Mouse (Mus musculus): Measurements from ENCODE around the gene Mnt. TPM values are rescaled to one million over a fixed set of nuclear protein-coding genes. Genes with fewer than 3 reads are reported as not detected.

Gene Mnt
- polyA plus RNA-seq, 1 experiment from 2014 or later, result 3.0 TPM

DNA sequence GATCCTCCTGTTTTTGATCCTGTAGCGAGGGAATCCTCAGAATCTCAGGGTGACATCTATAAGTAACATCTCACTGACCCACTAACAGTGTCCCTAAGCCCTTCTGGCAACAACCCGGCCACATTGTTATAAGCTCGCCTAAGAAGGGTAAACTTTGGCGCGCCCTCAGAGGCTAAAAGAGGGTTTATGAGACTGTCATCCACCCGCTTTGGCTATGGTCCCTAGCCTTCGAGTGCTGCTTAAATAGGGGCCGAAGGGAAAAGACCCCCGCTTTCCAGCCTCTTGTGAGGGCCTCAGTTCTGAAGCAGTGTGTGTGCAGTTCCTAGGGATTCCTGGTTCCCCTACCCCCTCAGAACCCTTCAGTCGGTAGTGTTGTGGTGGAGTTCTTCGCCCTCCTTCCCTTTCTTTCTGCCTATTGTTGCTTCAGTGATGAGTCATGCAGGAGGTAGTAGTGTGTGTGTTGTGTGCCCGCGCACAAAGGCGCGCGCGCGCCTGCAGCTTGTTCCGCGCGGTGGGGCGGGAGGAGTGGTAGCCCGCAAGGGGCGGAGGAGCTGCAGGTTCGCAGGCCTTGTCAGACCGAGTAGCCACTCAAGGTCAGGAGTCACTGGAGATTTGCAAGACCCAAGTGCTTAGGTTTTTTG, 1.9 kb downstream of the Mnt start:
- under 1% methylated on average over 26 of the region's 26 CpGs for WGBS
- no peaks in the 10 kb centered on the region for H3K27me3 ChIP-seq
- 0 out of 2 replicates have a peak, but pooled peaks have one; percentile 1 for ATAC-seq (replicated peaks; ENCODE audit: insufficient number of reproducible peaks, insufficient read depth, low FRiP score, low read depth)

DNA sequence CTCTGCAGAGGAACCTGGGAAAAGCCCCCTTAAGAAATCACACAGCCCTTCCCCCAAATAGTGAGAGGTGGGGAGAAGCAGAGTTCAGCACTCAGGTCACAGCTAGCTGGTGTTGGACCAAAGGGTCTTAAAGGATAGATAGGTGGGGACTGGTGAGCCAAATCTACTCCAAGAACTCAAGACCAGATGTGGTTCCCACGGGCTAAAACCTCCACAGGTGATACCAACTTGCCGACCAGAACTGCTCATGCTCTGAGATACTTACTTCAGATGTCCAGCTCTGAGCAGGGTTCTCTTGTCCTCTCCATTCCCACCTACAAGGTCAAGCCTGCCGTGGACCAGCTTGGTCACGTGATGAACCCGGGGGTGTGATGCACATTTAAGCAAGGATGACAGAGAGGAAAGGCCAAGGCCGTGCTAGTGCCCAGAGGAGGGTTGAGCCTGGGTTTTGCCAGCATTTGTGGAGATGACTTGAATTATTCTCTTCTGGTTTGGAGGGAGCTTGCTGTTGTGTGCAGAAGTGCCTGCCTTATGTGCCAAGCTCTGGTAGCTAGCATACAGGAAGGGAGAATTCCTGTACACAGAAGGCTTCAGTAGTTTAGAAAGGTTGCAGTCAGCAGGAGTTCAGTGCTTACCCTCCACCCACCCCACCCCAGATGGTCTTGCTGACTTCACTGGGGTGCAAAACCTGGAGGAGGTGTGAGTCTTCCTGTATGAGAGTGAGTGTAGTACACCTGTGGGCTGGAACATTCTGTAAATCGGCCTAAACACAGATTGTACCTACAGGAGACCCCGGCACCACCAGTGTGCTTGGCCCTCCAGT, 3.0 kb downstream of the Mnt start:
- Histone ChIP-seq H3K4me2 (peak overlapping the region; percentile 83), H3K9ac (0 out of 2 replicates have a peak overlapping the region, but pooled peaks have one; percentile 18), H3K27ac (peak overlapping the region; percentile 97), H3K27me3 (no peaks in the 10 kb centered on the region), H3K4me1 (replicated peaks) (peaks cover 59% of the 10 kb centered on the region), H3K4me3 (peak overlapping the region; percentile 90), H3K36me3 (no peaks in the 10 kb centered on the region), H3K9me3 (replicated peaks) (no peaks in the 10 kb centered on the region)
- 63% methylated on average over 8 of the region's 8 CpGs for WGBS
- ATAC-seq (replicated peaks; ENCODE audit: insufficient number of reproducible peaks, insufficient read depth, low FRiP score, low read depth), result no peak

More for the DNA sequence above, 1.9 kb downstream of the Mnt start:
- peaks cover 58% of the 10 kb centered on the region for H3K4me1 ChIP-seq (replicated peaks)
- H3K9me3 ChIP-seq (replicated peaks), result no peaks in the 10 kb centered on the region
- peak overlapping the region; percentile 83 for H3K4me2 ChIP-seq
- H3K4me3 ChIP-seq, result peak overlapping the region; percentile 90
- H3K27ac ChIP-seq, result peak overlapping the region; percentile 97
- peak overlapping the region; percentile 60 for H3K9ac ChIP-seq
- H3K36me3 ChIP-seq, result no peaks in the 10 kb centered on the region

DNA sequence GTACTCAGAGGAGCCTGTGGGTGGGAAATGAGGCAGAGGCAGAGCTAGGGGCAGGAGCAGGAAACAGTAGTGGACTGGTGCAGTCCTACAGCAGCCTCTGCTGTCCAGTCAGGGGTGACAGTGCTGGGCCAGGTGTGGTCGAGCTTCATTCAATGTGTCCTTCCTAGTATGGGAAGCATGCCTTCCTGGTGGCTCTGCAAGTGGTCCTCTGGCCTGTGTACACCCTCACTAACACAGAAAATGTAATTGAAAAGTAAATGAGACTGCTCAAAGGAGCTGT, 3.6 kb downstream of the Mnt start:
- Histone ChIP-seq H3K9ac (0 out of 2 replicates have a peak overlapping the region, but pooled peaks have one; percentile 18), H3K4me1 (replicated peaks) (peaks cover 61% of the 10 kb centered on the region), H3K27ac (peak overlapping the region; percentile 97), H3K4me2 (no peak overlapping the region), H3K27me3 (no peaks in the 10 kb centered on the region), H3K9me3 (replicated peaks) (no peaks in the 10 kb centered on the region), H3K36me3 (no peaks in the 10 kb centered on the region), H3K4me3 (no peak overlapping the region)
- 46% methylated on average over 1 of the region's 1 CpGs for WGBS
- no peak for ATAC-seq (replicated peaks; ENCODE audit: insufficient number of reproducible peaks, insufficient read depth, low FRiP score, low read depth)

DNA sequence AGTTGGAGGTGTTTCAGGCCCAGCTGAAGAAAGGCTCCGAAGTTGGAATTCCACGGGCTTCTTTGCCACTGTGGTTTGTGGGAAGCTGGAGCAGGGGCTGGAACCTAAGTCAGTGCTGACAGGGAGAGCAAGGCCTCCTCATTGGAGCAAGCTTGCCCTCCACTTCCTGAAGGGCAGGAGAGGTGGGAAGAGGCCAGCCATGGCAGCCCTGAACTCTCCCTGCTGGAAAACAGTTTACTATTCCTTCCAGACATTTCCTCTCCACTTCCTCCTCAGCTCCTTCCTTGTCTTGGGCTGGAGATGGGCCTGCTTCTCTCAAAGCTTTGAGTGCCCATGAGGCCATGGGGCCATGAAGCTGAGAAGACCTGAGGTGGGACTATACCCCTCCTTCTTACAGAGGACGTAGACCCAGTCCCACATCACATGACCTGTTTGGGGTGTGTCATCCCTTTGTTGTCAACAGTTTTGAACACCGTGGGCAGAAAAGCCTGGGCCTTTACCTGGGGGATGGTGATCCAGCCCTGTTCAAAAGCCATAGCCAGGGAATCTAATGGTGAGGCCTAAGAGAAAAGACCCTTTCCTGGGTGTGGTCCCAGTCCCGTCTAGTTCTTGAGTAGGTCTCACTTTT, 4.0 kb downstream of the Mnt start:
- Histone ChIP-seq H3K9ac (no peak overlapping the region), H3K27me3 (no peaks in the 10 kb centered on the region), H3K27ac (peak overlapping the region; percentile 97), H3K36me3 (no peaks in the 10 kb centered on the region), H3K4me3 (no peak overlapping the region), H3K9me3 (replicated peaks) (no peaks in the 10 kb centered on the region), H3K4me1 (replicated peaks) (peaks cover 61% of the 10 kb centered on the region), H3K4me2 (no peak overlapping the region)
- 30% methylated on average over 5 of the region's 5 CpGs for WGBS
- ATAC-seq (replicated peaks; ENCODE audit: insufficient number of reproducible peaks, insufficient read depth, low FRiP score, low read depth), result no peak

DNA sequence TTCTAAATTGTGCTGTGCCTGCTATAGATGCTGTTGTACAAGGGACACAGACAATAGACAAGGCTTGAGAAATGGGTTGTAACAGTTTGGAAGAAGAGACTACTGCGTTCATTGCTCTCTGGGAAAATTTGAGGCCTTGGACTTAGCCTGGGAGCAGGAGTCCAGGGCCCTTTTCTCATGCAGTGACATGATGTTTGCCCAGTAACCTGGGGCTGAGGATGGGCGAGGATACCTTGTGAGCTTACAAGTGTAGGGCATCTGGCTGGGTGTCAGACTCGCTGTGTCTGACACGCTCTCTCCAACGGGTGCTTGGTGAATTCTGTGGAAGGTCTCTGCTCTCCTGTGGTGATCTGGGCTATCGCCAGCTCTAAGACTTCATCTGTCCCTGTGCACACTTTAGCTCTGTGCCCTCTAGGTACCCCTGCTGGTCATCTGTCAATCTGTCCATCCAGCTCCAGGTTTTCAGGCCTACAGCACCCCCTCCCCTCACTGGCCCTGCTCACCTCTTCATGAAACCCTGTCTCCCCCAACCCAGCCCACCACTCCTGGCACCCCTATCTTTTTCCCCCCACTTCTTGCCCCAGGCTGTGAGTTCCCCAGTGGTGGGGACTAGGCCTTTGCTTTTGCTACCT, 5.0 kb downstream of the Mnt start:
- 87% methylated on average over 6 of the region's 6 CpGs for WGBS
- H3K4me3 ChIP-seq, result no peak overlapping the region
- no peak overlapping the region for H3K27ac ChIP-seq
- peaks cover 62% of the 10 kb centered on the region for H3K4me1 ChIP-seq (replicated peaks)
- no peak for ATAC-seq (replicated peaks; ENCODE audit: insufficient number of reproducible peaks, insufficient read depth, low FRiP score, low read depth)
- no peaks in the 10 kb centered on the region for H3K27me3 ChIP-seq
- no peaks in the 10 kb centered on the region for H3K36me3 ChIP-seq
- no peaks in the 10 kb centered on the region for H3K9me3 ChIP-seq (replicated peaks)
- 0 out of 2 replicates have a peak overlapping the region, but pooled peaks have one; percentile 15 for H3K9ac ChIP-seq
- H3K4me2 ChIP-seq, result no peak overlapping the region

DNA sequence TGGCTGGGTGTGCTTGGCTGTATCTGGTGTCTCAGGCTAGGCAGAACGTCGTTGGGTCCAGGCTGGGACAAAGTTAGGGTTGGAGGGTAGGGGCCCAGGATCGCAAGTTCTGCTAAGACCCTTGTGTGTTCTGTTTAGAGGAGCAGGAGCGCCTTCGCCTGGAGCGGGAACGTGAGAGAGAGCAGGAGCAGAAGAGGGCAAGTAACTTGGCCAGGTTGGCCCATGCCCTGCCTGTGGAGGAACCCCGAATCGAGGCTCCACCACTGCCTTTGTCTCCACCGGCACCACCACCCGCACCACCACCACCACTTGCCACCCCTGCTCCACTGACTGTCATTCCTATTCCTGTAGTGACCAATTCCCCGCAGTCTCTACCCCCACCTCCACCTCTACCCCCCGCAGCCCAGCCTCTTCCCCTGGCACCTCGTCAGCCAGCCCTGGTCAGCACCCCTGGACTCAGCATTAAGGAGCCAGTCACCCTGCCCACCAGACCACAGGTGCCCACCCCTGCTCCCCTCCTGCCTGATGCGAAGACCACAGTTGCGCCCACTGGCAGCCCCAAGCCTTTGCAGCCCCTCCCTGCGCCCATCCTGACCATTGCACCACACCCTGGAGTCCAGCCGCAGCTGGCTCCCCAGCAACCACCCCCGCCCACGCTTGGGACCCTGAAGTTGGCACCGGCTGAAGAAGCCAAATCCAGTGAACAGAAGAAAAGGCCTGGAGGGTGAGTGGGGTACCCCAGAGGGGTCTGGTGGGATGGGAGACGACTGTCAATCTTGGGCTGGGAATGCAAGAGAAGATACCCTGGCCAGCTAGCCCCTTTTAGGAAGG, 5.7 kb downstream of the Mnt start:
- no peak overlapping the region for H3K9ac ChIP-seq
- no peak overlapping the region for H3K27ac ChIP-seq
- H3K4me2 ChIP-seq, result no peak overlapping the region
- whole genome bisulfite sequencing, result 90% methylated on average over 22 of the region's 22 CpGs
- peaks cover 70% of the 10 kb centered on the region for H3K4me1 ChIP-seq (replicated peaks)
- no peaks in the 10 kb centered on the region for H3K9me3 ChIP-seq (replicated peaks)
- H3K36me3 ChIP-seq, result no peaks in the 10 kb centered on the region
- no peak for ATAC-seq (replicated peaks; ENCODE audit: insufficient number of reproducible peaks, insufficient read depth, low FRiP score, low read depth)
- no peaks in the 10 kb centered on the region for H3K27me3 ChIP-seq
- H3K4me3 ChIP-seq, result no peak overlapping the region

DNA sequence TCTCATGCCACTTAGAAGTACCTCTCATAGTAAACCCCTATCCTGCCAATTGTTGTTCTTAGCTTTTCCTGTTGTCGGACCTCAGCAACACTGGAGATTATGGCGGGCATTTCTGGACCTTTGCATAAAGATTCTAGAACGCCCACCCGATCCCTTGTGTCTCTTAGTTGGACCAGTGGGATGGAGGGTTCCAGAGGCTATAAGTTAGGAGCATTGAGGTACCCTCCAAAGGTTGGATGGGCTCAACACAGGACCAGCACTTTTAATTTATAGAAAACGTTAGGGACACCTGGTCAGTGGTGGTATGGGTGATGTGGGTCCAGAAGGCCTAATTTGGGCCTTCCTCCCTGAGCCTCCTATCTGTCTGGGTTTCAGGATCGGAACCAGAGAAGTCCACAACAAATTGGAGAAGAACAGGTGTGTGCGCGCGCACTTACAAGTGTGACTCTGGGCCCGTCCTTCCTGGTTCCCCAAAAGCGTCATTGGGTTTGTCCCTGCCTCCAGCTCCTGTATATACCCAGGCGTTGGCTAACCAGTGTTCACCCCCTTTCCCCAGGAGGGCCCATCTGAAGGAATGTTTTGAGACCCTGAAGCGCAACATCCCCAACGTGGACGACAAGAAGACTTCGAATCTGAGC, 6.5 kb downstream of the Mnt start:
- Histone ChIP-seq H3K4me2 (peak overlapping the region; percentile 87), H3K9me3 (replicated peaks) (no peaks in the 10 kb centered on the region), H3K36me3 (0 out of 2 replicates have a peak, but pooled peaks cover 3% of the 10 kb centered on the region), H3K4me3 (peak overlapping the region; percentile 61), H3K9ac (peak overlapping the region; percentile 61), H3K27me3 (no peaks in the 10 kb centered on the region), H3K27ac (peak overlapping the region; percentile 98), H3K4me1 (replicated peaks) (peaks cover 75% of the 10 kb centered on the region)
- ATAC-seq (replicated peaks; ENCODE audit: insufficient number of reproducible peaks, insufficient read depth, low FRiP score, low read depth), result no peak
- WGBS, result 45% methylated on average over 16 of the region's 16 CpGs

DNA sequence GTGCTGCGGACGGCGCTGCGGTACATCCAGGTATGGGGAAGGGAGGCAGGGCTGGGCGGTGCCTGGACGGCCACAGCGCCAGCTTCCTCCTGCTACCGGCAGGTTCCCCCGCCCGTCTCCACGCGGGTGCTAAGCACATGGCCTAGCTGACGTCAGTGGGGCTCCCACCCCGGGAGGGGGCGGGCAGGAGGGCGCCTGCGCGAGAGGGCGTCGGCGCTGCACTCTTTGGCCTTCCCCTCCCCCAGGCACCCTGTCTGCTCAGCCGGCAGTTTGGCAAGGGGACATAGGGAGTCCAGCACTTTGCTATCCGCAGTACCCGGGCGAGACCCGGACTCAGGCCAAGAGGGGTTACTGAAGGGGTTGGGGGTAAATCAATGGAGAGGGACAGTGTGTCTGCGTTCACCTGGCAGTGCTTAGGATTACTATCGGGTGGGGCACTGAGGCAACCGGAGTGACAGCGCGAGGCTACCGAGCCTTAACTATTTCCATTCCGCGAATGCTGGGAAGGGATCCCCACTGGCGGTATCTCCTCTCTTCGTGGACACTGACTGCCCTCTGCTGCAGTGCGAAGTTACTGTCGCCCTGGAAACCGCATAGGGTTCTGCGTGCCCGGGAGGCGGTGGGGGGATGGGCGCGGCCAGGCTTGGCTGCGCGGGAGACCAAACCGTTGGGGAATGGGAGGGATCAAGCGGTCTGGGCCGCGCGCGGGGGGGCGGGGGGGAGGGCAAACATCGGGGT, 7.1 kb downstream of the Mnt start:
- ATAC-seq (replicated peaks; ENCODE audit: insufficient number of reproducible peaks, insufficient read depth, low FRiP score, low read depth), result peak; percentile 76
- H3K36me3 ChIP-seq, result peaks cover 9% of the 10 kb centered on the region; the same call in 1 of the 2 replicates
- no peaks in the 10 kb centered on the region for H3K9me3 ChIP-seq (replicated peaks)
- H3K4me1 ChIP-seq (replicated peaks), result peaks cover 78% of the 10 kb centered on the region
- under 1% methylated on average over 52 of the region's 54 CpGs for WGBS
- peak overlapping the region; percentile 98 for H3K27ac ChIP-seq
- peak overlapping the region; percentile 87 for H3K4me2 ChIP-seq
- peak overlapping the region; percentile 61 for H3K4me3 ChIP-seq
- peak overlapping the region; percentile 61 for H3K9ac ChIP-seq
- no peaks in the 10 kb centered on the region for H3K27me3 ChIP-seq

DNA sequence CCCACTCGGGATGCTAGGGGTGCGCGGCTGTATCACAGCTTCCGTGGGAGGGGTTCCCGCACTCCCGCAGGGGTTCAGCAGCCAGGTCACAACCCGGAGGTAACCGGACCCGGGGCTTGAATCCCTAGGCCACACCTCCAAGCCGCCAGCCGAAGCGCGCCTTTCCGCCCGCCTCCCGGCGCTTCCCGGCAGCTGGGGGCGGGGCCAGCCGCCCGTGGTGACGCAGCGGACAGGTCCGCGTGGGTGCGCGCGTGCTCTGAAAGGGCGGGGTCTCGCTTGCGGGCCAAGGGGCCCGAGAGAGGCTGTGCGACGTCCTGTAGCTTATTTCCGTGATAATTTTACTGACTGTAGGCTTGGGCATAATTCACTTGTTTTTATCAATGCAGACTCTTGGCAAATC, 7.7 kb downstream of the Mnt start:
- WGBS, result under 1% methylated on average over 35 of the region's 35 CpGs
- Histone ChIP-seq H3K27me3 (no peaks in the 10 kb centered on the region), H3K4me2 (peak overlapping the region; percentile 87), H3K4me1 (replicated peaks) (peaks cover 78% of the 10 kb centered on the region), H3K36me3 (peaks cover 11% of the 10 kb centered on the region; the same call in 1 of the 2 replicates), H3K4me3 (peak overlapping the region; percentile 61), H3K9ac (peak overlapping the region; percentile 61), H3K27ac (peak overlapping the region; percentile 98), H3K9me3 (replicated peaks) (no peaks in the 10 kb centered on the region)
- ATAC-seq (replicated peaks; ENCODE audit: insufficient number of reproducible peaks, insufficient read depth, low FRiP score, low read depth), result peak; percentile 73

DNA sequence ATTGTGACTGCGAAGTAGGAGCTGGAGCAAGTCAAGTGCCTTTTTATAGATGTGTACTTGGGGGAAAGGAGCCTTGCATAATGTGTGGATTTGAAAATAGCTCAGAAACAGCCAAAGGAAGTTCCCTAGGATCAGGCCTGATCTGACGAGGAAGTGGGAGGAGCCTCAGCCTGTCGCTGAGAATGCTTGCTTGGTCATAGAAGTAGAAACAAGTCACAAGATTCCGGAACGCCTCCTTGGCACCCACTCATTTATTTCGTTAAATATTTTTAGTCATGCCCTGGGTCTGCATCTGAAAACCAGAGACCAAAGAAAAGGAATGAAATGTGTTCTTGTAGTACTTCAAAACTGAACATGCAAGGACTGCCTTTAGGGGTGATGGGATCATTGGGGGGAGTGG, 8.3 kb downstream of the Mnt start:
- Histone ChIP-seq H3K4me2 (peak overlapping the region; percentile 87), H3K4me3 (peak overlapping the region; percentile 61), H3K36me3 (peaks cover 11% of the 10 kb centered on the region; the same call in 1 of the 2 replicates), H3K27me3 (no peaks in the 10 kb centered on the region), H3K4me1 (replicated peaks) (peaks cover 78% of the 10 kb centered on the region), H3K9me3 (replicated peaks) (no peaks in the 10 kb centered on the region), H3K9ac (0 out of 2 replicates have a peak overlapping the region, but pooled peaks have one; percentile 8), H3K27ac (peak overlapping the region; percentile 98)
- WGBS, result 30% methylated on average over 6 of the region's 6 CpGs
- no peak for ATAC-seq (replicated peaks; ENCODE audit: insufficient number of reproducible peaks, insufficient read depth, low FRiP score, low read depth)
